In genomic region chr11:98418939-98419547, GRCm38 (mm10) we compare ENCODE assay signal across 14 mouse cellular contexts. TPM values are rescaled to one million over a fixed set of nuclear protein-coding genes. Genes with fewer than 3 reads are reported as not detected.
A peak's percentile ranks its signal among the peaks of the same experiment; 100 is the strongest.
DNase-seq lines count a peak whose midpoint lies in the region; ATAC-seq lines count a peak whose summit lies in the region.
"Had no signal": no experiment of that assay in that cellular context is flagged by ENCODE, and none has a peak within 500 bp of the region (broad histone marks: within the 10 kb centered on the region; RNA-seq: fewer than 3 reads in every experiment).

No protein-coding gene starts in this region.

- H3K4me2 ChIP-seq in kidney, embryonic 16.5 days (replicated peaks; ENCODE audit: low read depth, low read length) = no peak overlapping the region
- H3K4me2 ChIP-seq in kidney, embryonic 14.5 days (replicated peaks; ENCODE audit: low read depth, low read length) = no peak overlapping the region
- H3K4me2 ChIP-seq in lung, embryonic 15.5 days = no peak overlapping the region
- H3K4me2 ChIP-seq: embryonic facial prominence, embryonic 12.5 days; limb, embryonic 13.5 days had no signal

- H3K9ac ChIP-seq in kidney, embryonic 16.5 days (replicated peaks; ENCODE audit: low read length) = no peak overlapping the region
- peak overlapping the region; percentile 23; the same call in 1 of the 2 replicates for H3K9ac ChIP-seq in kidney, embryonic 14.5 days (ENCODE audit: low read depth, low read length)
- H3K9ac ChIP-seq in lung, embryonic 15.5 days = no peak overlapping the region
- H3K9ac ChIP-seq: embryonic facial prominence, embryonic 12.5 days; limb, embryonic 13.5 days had no signal

- no peak overlapping the region for H3K4me3 ChIP-seq in kidney, embryonic 16.5 days (ENCODE audit: low read length)
- no peak overlapping the region for H3K4me3 ChIP-seq in kidney, embryonic 14.5 days (ENCODE audit: low read length)
- no peak overlapping the region for H3K4me3 ChIP-seq in lung, embryonic 15.5 days
- H3K4me3 ChIP-seq: embryonic facial prominence, embryonic 12.5 days; limb, embryonic 13.5 days had no signal

- ATAC-seq in kidney, embryonic 16.5 days (ENCODE audit: low FRiP score, low TSS enrichment) = no peak
- no peak for ATAC-seq in kidney, embryonic 14.5 days (ENCODE audit: low FRiP score, low TSS enrichment)
- peak; percentile 30; the same call in 1 of the 2 replicates for ATAC-seq in lung, embryonic 15.5 days (ENCODE audit: borderline replicate concordance, extremely low read depth, low FRiP score, low TSS enrichment)
- ATAC-seq: hindbrain, postnatal 0 days had no signal

- H3K4me1 ChIP-seq in kidney, embryonic 16.5 days (ENCODE audit: insufficient read depth, low read length) = peaks cover 51% of the 10 kb centered on the region
- peaks cover 8% of the 10 kb centered on the region for H3K4me1 ChIP-seq in kidney, embryonic 14.5 days (ENCODE audit: control insufficient read depth, insufficient read depth, low read length)
- H3K4me1 ChIP-seq in lung, embryonic 15.5 days = peaks cover 38% of the 10 kb centered on the region

- H3K27me3 ChIP-seq in kidney, embryonic 16.5 days (ENCODE audit: insufficient read depth, low read length) = no peaks in the 10 kb centered on the region
- no peaks in the 10 kb centered on the region for H3K27me3 ChIP-seq in kidney, embryonic 14.5 days (ENCODE audit: control insufficient read depth, insufficient read depth, low read length)
- no peaks in the 10 kb centered on the region for H3K27me3 ChIP-seq in lung, embryonic 15.5 days
- H3K27me3 ChIP-seq: embryonic facial prominence, embryonic 12.5 days; limb, embryonic 13.5 days had no signal

- DNase-seq in kidney, adult 11 months = peak; percentile 82
- peak; percentile 55 for DNase-seq in urinary bladder, postnatal 25 days (ENCODE audit: low spot score)
- DNase-seq in embryo, embryonic 10 days (ENCODE audit: low spot score) = no peak
- DNase-seq in embryo, embryonic 9.5 days (ENCODE audit: extremely low spot score) = no peak
- DNase-seq: adrenal gland, postnatal 25 days; cerebellum, adult 11-12 months; right cerebral cortex, adult 18-20 months had no signal

- H3K36me3 ChIP-seq in kidney, embryonic 16.5 days (ENCODE audit: insufficient read depth, low read length) = peaks cover 22% of the 10 kb centered on the region
- H3K36me3 ChIP-seq in kidney, embryonic 14.5 days (ENCODE audit: control insufficient read depth, insufficient read depth, low read length) = peaks cover 39% of the 10 kb centered on the region
- H3K36me3 ChIP-seq in lung, embryonic 15.5 days = peaks cover 36% of the 10 kb centered on the region

- WGBS in kidney, embryonic 16.5 days = 72% methylated on average over 10 of the region's 10 CpGs
- 84% methylated on average over 10 of the region's 10 CpGs for WGBS in kidney, embryonic 14.5 days
- 72% methylated on average over 10 of the region's 10 CpGs for WGBS in lung, embryonic 15.5 days

- H3K27ac ChIP-seq in kidney, embryonic 16.5 days (ENCODE audit: low read length) = no peak overlapping the region
- H3K27ac ChIP-seq in kidney, embryonic 14.5 days (ENCODE audit: low read depth, low read length) = no peak overlapping the region
- H3K27ac ChIP-seq in lung, embryonic 15.5 days = no peak overlapping the region
- H3K27ac ChIP-seq: embryonic facial prominence, embryonic 12.5 days; hindbrain, postnatal 0 days; limb, embryonic 13.5 days had no signal

- H3K9me3 ChIP-seq in kidney, embryonic 16.5 days (ENCODE audit: low read length) = no peaks in the 10 kb centered on the region
- H3K9me3 ChIP-seq in kidney, embryonic 14.5 days (ENCODE audit: control insufficient read depth, low read length) = no peaks in the 10 kb centered on the region
- H3K9me3 ChIP-seq in lung, embryonic 15.5 days = no peaks in the 10 kb centered on the region
- H3K9me3 ChIP-seq: embryonic facial prominence, embryonic 12.5 days; limb, embryonic 13.5 days had no signal

RNA-seq across cellular contexts. Expression of gene Erbb2, which starts 6.8 kb away (rescaled TPM):
- polyA plus RNA-seq in kidney, embryonic 16.5 days (2015; fragmentation: Nextera tagmentation; extraction: Ambion mirVana) = 54.9 and 57.7 TPM in 2 replicates
- 35.5 and 54.1 TPM in 2 replicates for polyA plus RNA-seq in kidney, embryonic 14.5 days (2014; fragmentation: Nextera tagmentation; extraction: Ambion mirVana)
- 37.2 and 39.4 TPM in 2 replicates for polyA plus RNA-seq in lung, embryonic 15.5 days (2015; fragmentation: Nextera tagmentation; extraction: Ambion mirVana)

RNA-seq across cellular contexts. Expression of gene Pgap3, which starts 18.8 kb away (rescaled TPM):
- polyA plus RNA-seq in kidney, embryonic 16.5 days (2015; fragmentation: Nextera tagmentation; extraction: Ambion mirVana) = 17.6 and 22.3 TPM in 2 replicates
- polyA plus RNA-seq in kidney, embryonic 14.5 days (2014; fragmentation: Nextera tagmentation; extraction: Ambion mirVana) = 10.7 and 14.8 TPM in 2 replicates
- 13.0 and 14.7 TPM in 2 replicates for polyA plus RNA-seq in lung, embryonic 15.5 days (2015; fragmentation: Nextera tagmentation; extraction: Ambion mirVana)

RNA-seq across cellular contexts. Expression of gene Mien1, which starts 19.7 kb away (rescaled TPM):
- 108 and 113 TPM in 2 replicates for polyA plus RNA-seq in kidney, embryonic 16.5 days (2015; fragmentation: Nextera tagmentation; extraction: Ambion mirVana)
- 83.8 and 101 TPM in 2 replicates for polyA plus RNA-seq in kidney, embryonic 14.5 days (2014; fragmentation: Nextera tagmentation; extraction: Ambion mirVana)
- polyA plus RNA-seq in lung, embryonic 15.5 days (2015; fragmentation: Nextera tagmentation; extraction: Ambion mirVana) = 76.8 and 78.0 TPM in 2 replicates

RNA-seq across cellular contexts. Expression of gene Grb7, which starts 27.2 kb away (rescaled TPM):
- 86.2 and 87.7 TPM in 2 replicates for polyA plus RNA-seq in kidney, embryonic 16.5 days (2015; fragmentation: Nextera tagmentation; extraction: Ambion mirVana)
- polyA plus RNA-seq in kidney, embryonic 14.5 days (2014; fragmentation: Nextera tagmentation; extraction: Ambion mirVana) = 52.3 and 66.8 TPM in 2 replicates
- polyA plus RNA-seq in lung, embryonic 15.5 days (2015; fragmentation: Nextera tagmentation; extraction: Ambion mirVana) = 45.3 and 49.6 TPM in 2 replicates

RNA-seq across cellular contexts. Expression of gene Pnmt, which starts 32.8 kb away (rescaled TPM):
- polyA plus RNA-seq in kidney, embryonic 16.5 days (2015; fragmentation: Nextera tagmentation; extraction: Ambion mirVana) = 2.5 and 2.8 TPM in 2 replicates
- 0.84 and 2.2 TPM in 2 replicates for polyA plus RNA-seq in kidney, embryonic 14.5 days (2014; fragmentation: Nextera tagmentation; extraction: Ambion mirVana)
- polyA plus RNA-seq in lung, embryonic 15.5 days (2015; fragmentation: Nextera tagmentation; extraction: Ambion mirVana) = 0.12 TPM in 1 of 2 replicates, not detected in the other
- polyA plus RNA-seq: stomach, embryonic 14.5 days had no signal

Comparison
In these comparisons a context has a peak if more than half of its experiments do, and no peak if none do; other contexts are left out.
1. DNase-seq: peak in kidney, adult 11 months (single experiment) and urinary bladder, postnatal 25 days (single experiment); none in embryo, embryonic 10 days (single experiment) and embryo, embryonic 9.5 days (single experiment).